Mouse (Mus musculus): ENCODE measurements at regions not wholly inside any gene's neighbourhood (a gene's known extent, or its start where the extent isn't known, plus 50 kb on each side); places are given as distances from the start of the nearest gene placed in this dataset.

- DNase-seq (ENCODE audit: low spot score): peak; percentile 40
Observed at GRCm38 (mm10) chr2:8562948-8563347, 1053.6 kb upstream of the Celf2 start.

- no peak for DNase-seq (ENCODE audit: low spot score)
Observed at GRCm38 (mm10) chr2:8546116-8546515, 1036.8 kb upstream of the Celf2 start.

GRCm38 (mm10) chr2:8536842-8537241, 1027.5 kb upstream of the Celf2 start:
- peak; percentile 30 for DNase-seq (ENCODE audit: low spot score)

- peak; percentile 54 for DNase-seq (ENCODE audit: low spot score)
Observed at GRCm38 (mm10) chr2:8498466-8498865, 989.1 kb upstream of the Celf2 start.

- DNase-seq (ENCODE audit: low spot score): no peak
Observed at GRCm38 (mm10) chr2:8477827-8478528, 968.6 kb upstream of the Celf2 start.

DNA sequence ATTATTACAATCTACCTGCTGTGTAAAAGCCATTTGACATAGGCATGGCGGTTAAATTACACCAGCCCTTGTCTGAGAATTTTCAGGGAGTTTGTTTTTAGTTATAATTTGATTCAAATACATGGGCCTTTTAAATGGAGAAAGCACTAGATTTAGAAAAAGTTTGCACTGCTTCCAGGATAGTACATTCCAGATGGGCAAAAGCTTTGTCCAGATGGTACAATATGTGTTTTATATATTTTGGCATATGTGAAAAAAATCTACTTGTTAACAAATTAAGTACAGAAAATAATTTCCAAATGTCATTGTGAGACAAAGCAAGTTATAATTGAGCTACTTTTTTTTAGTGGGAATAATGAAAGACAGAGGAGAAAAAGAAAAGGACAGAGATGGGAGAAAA, 961.2 kb upstream of the Celf2 start:
- DNase-seq (ENCODE audit: low spot score): peak; percentile 91

- DNase-seq (ENCODE audit: low spot score): no peak
Observed at GRCm38 (mm10) chr2:8468989-8469388, 959.6 kb upstream of the Celf2 start.

- DNase-seq (ENCODE audit: low spot score): no peak
Observed at GRCm38 (mm10) chr2:8468351-8468750, 959.0 kb upstream of the Celf2 start.

DNA sequence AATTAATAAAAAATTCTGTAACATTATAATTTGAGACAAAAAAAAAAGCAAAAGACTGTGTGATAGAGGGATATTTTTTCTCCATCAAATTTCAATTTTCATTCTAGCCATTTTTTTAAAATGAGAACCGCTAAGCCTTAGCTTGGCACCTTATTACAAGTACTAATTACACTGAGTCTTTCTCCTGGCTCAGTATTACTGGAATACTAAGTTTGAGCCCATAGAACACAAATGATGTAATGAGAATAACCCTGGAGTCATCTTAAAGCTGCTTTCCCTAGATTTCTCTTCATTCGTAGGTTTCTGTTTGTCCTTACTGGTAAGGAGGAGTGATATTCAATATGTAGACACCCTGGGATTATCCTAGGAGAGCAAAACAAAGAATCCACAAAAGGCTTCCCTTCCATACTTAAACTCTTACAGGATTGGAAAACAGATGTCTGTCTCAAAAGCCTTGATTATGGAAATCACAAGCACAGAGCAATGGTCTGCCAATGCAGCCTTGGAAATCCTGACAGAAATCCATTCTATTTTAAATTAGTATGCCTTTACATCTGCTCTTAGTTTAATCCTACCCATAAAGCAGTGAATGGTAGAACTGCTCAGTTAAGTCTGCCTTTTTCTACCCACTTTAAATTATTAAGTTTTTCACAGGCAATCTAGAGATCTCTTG, 958.3 kb upstream of the Celf2 start:
- DNase-seq (ENCODE audit: low spot score): no peak

DNA sequence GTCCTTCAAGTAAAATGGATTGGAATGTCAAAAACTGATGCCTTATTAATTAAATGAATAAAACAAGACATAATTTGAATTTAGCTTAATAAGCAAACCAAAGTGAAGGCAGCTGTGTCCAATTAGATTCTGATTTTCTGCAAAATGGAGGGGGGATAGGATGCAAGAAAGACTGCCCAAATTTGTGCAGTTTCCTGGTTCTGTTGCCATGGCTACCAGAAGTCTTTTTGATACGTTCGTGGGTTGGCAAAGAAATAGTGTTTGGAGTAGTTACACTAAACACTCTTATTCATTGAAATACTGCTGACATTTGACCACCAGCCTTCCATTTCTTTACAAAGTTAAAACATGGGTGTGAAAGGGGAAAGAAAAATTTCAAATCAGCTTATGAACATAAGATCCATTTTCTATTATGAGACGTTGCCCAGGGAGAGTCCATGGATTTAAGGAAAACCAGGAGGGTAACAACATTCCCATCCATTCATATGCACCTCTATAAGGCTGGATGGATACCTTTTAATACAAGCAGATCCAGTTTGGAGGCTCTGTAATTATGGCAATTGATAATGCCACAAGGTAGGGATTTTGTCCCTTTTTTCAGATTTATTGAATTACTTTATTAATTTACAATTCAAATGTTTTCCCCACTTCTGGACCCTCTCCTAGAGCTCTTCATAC, 943.3 kb upstream of the Celf2 start:
- peak; percentile 22 for DNase-seq (ENCODE audit: low spot score)

DNA sequence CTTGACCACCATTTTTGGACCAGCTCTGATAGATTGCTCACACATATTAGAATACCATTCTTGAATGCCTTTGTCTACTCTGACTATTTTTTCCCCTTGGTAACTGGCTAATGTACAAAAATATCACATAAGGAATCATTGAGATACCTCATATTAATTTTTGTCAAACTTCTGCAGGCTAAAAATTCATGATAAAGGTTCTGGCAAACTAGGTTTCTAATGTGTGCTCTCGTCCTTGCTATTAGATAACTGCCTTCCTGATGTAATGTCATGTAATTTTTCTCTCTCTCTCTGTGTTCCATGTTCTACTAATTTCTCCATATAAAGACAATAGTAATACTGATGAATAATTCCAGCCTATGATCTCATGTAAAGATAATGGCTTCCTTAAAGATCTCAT, 931.9 kb upstream of the Celf2 start:
- no peak for DNase-seq (ENCODE audit: low spot score)

GRCm38 (mm10) chr2:8429652-8430343, 920.4 kb upstream of the Celf2 start:
- no peak for DNase-seq (ENCODE audit: low spot score)

DNA sequence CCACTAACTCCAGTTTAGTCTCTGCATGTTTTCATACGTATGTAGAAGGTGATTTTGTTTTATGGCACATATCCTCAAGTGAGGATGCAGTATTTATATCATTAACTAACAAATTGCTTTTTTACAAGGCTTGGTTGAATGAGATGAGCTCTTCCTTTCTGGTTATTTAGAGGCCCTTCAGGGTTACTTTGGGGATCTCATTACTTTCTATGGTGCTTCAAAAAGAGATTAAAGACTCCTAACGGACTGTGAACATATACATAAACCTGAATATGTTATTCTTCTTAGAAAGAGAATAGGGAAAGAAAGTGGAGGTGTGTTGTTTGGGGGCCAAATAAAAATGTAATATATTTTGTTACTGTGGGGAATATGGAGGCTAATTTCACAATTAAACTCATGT, 918.8 kb upstream of the Celf2 start:
- DNase-seq (ENCODE audit: low spot score): no peak

DNA sequence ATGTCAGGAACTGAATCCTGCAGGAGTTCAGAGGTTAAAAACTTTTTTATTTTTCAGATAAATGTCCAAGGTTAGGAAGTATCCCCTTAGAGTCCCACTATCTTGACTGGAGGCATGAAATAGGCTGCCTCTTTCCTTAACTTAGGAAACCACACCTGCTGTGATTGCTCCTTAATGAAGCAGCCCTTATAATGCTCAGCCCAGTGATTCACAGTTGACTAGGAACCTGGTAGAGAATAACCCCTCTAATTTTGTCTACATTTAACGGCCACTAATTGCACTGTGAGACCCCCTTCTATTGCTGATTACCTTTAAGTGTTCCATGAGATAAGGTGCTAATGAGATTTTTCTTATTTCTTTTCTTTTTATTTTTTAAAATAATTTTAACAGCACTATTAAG, 918.4 kb upstream of the Celf2 start:
- no peak for DNase-seq (ENCODE audit: low spot score)

DNA sequence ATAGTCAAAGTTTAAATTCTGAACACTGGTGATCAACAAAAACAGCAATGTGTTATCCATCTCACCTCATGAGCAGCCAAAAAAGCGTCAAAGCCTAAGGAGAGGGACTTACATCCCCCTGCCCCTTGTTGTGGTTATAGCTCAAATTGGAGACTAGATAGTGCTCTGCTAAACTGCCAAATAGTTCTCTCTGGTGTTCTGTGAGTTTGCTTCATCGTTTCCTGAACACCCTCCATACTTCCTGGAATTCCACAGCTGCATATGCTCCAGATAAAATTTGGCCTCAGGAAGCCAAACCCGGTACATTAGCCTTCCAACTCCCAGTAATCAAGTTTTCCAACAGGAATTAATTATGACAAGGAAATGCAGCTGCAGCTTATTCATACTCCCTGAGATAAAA, 906.6 kb upstream of the Celf2 start:
- DNase-seq (ENCODE audit: low spot score): no peak

- DNase-seq (ENCODE audit: low spot score): no peak
Observed at GRCm38 (mm10) chr2:8394128-8394527, 884.8 kb upstream of the Celf2 start.

DNA sequence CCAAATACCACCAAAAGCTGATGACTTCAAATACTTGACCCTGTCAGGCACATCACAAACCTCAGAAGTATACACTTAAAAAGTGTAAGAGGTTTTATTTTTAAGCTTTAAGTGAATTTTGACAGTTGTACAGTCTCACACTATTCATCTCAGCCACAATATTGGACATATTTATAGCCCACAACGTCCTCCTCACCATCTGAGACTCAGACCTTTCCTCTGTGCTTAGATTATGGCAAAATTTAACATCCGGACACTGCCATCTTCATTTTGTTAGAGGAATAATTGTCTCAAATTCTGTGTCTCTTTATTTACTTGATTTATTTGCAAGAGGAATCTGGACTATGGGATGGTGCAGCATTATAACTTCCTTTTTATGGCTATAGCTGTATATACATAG, 880.2 kb upstream of the Celf2 start:
- DNase-seq (ENCODE audit: low spot score): no peak

DNA sequence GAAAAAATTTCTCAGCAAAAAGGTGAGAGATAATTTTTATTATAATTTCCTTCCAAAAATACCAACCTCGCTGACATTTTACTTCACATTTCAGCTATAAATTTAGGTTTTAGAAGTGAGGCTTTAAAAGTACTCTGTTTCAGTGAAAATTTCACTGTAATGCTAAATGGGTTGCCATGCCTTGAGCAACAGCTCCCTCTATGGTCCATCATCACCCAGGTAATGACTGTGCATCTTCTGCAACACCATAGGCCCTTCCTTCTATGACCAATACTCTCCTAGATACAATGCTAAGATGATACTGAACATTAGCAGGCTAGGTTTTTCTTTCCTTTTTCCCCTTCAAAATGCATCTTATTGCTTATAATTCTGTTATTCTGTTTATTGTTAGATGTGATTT, 870.9 kb upstream of the Celf2 start:
- DNase-seq (ENCODE audit: low spot score): peak; percentile 71

DNA sequence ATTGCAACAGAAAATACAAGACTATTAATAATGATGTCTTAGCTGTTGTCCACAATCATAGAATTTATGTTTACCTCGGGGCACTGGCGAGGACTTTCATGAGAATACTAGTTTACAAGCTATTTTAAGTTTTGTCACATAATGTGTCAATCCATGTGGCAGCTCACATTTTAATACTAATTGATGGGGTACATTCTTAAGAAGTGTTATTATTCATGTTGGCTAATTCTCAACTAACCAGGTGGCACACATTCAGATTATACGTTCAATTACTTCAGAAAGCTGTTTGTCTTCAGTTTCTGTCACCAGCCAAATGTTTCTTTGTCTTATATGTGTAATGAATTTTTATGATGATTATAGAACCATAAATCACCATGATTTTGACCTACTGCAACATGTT, 870.2 kb upstream of the Celf2 start:
- no peak for DNase-seq (ENCODE audit: low spot score)

DNA sequence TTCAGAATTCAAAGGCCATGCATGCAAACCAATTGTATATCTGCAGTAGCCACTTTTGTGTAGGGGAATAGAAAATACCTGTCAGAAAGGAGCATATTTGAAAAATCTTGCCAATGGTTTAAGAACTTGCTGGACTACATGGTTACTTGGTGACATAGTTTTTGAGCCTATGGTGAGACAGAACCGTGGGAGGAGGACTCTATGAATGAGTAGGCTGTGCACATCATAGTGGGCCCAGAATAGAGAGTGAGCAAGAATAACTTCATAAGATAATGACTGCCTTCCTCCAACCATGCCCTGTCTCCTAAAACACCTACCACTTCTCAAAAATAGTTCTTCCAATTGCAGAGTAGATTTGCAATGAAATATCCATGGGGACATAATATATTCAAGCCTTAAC, 838.5 kb upstream of the Celf2 start:
- DNase-seq (ENCODE audit: low spot score): no peak

DNA sequence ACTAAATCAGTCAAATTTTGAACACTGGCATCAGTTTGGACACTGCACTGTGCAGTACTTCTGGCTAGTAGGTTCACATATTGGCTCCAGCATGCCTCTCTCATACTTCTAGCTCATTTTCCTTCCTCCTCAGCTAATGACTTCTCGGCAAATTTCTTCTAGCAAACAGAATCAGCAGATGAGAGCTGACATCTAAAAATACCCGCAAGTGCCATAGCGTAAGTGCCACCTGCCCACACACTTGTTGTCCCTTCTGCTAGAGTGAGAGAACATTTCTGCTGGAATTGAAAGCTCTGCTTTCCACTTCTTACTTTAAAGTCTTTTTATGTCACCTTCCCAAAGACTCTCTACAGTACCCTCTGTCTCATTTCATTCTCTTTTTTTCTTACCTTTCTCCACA, 835.4 kb upstream of the Celf2 start:
- peak; percentile 65 for DNase-seq (ENCODE audit: low spot score)

- no peak for DNase-seq (ENCODE audit: low spot score)
Observed at GRCm38 (mm10) chr2:8338271-8338670, 828.9 kb upstream of the Celf2 start.

DNA sequence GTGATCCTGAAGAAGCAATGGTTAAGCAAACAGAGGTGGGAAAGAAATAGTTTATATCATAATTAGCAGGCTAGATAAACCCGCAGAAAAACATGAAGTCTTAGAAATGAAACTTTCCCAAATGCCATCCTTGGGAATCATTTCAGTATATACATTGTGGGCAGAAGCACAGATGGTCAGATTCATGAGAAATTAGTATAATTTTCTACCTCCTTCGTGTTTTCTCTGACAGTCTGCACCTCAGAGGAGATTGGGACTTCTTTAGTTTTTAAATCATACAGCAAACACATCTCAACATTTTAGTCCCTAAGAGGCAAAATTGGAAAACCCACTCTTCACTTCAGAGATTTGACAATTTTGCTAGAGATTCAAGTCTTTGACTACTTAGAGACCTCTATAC, 786.6 kb upstream of the Celf2 start:
- DNase-seq (ENCODE audit: low spot score): no peak

Measured in layer of hippocampus, adult 9-10 months (tissue).